Mouse (Mus musculus) CH12.LX (cell line): Measurements from ENCODE around the gene Mlh1. TPM values are rescaled to one million over a fixed set of nuclear protein-coding genes. Genes with fewer than 3 reads are reported as not detected.

Source experiments
- DNase-seq: peaks from one replicate; pipeline ENCODE4 v3.0.0-alpha.2; 2013; ENCODE audit errors: extremely low read depth
- H3K27ac ChIP-seq: 2 replicates; pipeline ENCODE4 v1.5.1; 2012; ENCODE audit warnings: low read depth, mild to moderate bottlenecking, control low read depth, moderate library complexity; ENCODE audit not compliant: insufficient read depth
- H3K27me3 ChIP-seq: replicated peaks from 2 replicates; pipeline ENCODE3; 2012; ENCODE audit warnings: inconsistent platforms
- H3K36me3 ChIP-seq, 2 experiments: replicated peaks in 1 of 2; 2 replicates each; pipeline versions ENCODE3 to v1.6.1; 2012; ENCODE audit warnings: inconsistent platforms in 1 of 2, low read length in 1 of 2, mild to moderate bottlenecking in 1 of 2, mixed read lengths in 1 of 2, moderate library complexity in 1 of 2; ENCODE audit not compliant: control insufficient read depth in 1 of 2, insufficient read depth in 1 of 2
- H3K4me1 ChIP-seq, 2 experiments: 2 replicates each; pipeline ENCODE4 v1.6.1; 2012; ENCODE audit warnings: inconsistent platforms in 1 of 2, moderate library complexity in 1 of 2; ENCODE audit not compliant: insufficient read depth in 2 of 2, control insufficient read depth in 1 of 2
- H3K4me2 ChIP-seq: 2 replicates; pipeline ENCODE4 v1.6.1; 2012; ENCODE audit warnings: low read depth, mild to moderate bottlenecking, control low read depth; ENCODE audit not compliant: poor library complexity, insufficient read depth, severe bottlenecking
- H3K4me3 ChIP-seq, 3 experiments: fragments of 150-350 bp in 1 of 3; sonication (generic) in 1 of 3; replicated peaks in 1 of 3; 2 replicates each; pipeline versions ENCODE3 to v1.5.1; 2011 to 2012; ENCODE audit warnings: low read depth in 2 of 3, low read length in 2 of 3, mild to moderate bottlenecking in 2 of 3, moderate library complexity in 2 of 3, control low read depth in 1 of 3, improper control_type of control experiment in 1 of 3, inconsistent platforms in 1 of 3, mixed read lengths in 1 of 3; ENCODE audit not compliant: poor library complexity in 1 of 3
- H3K79me2 ChIP-seq: replicated peaks from 2 replicates; pipeline ENCODE4 v1.6.1; 2012; ENCODE audit warnings: mild to moderate bottlenecking, moderate library complexity; ENCODE audit not compliant: control insufficient read depth, poor library complexity, insufficient read depth, severe bottlenecking; ENCODE audit errors: extremely low read depth
- H3K9ac ChIP-seq: 2 replicates; pipeline ENCODE4 v1.6.1; 2012; ENCODE audit warnings: low read depth, mild to moderate bottlenecking, control low read depth, moderate library complexity; ENCODE audit not compliant: insufficient read depth
- H3K9me3 ChIP-seq: replicated peaks from 2 replicates; pipeline ENCODE3; 2012; ENCODE audit warnings: low read length, inconsistent platforms, mixed read lengths
- BHLHE40 ChIP-seq: IDR thresholded peaks from 2 replicates; pipeline ENCODE4 v1.6.1; 2011; ENCODE audit warnings: mild to moderate bottlenecking, low read depth, low read length, improper control_type of control experiment
- CHD1 ChIP-seq: IDR thresholded peaks from 2 replicates; pipeline ENCODE4 v1.6.1; 2012; ENCODE audit warnings: low read depth, low read length, improper control_type of control experiment, inconsistent platforms
- CHD2 ChIP-seq: IDR thresholded peaks from 2 replicates; pipeline ENCODE4 v1.6.1; 2011; ENCODE audit warnings: low read length, improper control_type of control experiment
- CTCF ChIP-seq, 2 experiments: IDR thresholded peaks in 1 of 2; conservative IDR thresholded peaks in 1 of 2; 2 replicates each; pipeline ENCODE4 v1.5.1; 2011 to 2012; ENCODE audit warnings: low read depth in 2 of 2, low read length in 2 of 2, improper control_type of control experiment in 1 of 2, inconsistent platforms in 1 of 2, mild to moderate bottlenecking in 1 of 2, moderate library complexity in 1 of 2
- E2F4 ChIP-seq: IDR thresholded peaks from 2 replicates; pipeline ENCODE4 v1.6.1; 2011; ENCODE audit warnings: low read depth, low read length, improper control_type of control experiment; ENCODE audit not compliant: insufficient replicate concordance
- ELF1 ChIP-seq: IDR thresholded peaks from 2 replicates; pipeline ENCODE4 v1.6.1; 2014; ENCODE audit warnings: low read depth, mild to moderate bottlenecking, inconsistent platforms, low read length, improper control_type of control experiment
- EP300 ChIP-seq: IDR thresholded peaks from 2 replicates; pipeline ENCODE4 v1.6.1; 2011; ENCODE audit warnings: low read length, improper control_type of control experiment
- GABPA ChIP-seq: IDR thresholded peaks from 2 replicates; pipeline ENCODE4 v1.6.1; 2012; ENCODE audit warnings: low read depth, low read length, improper control_type of control experiment, inconsistent platforms; ENCODE audit not compliant: insufficient replicate concordance
- HCFC1 ChIP-seq: IDR thresholded peaks from 2 replicates; pipeline ENCODE4 v1.6.1; 2012; ENCODE audit warnings: low read depth, mild to moderate bottlenecking, inconsistent platforms, low read length, improper control_type of control experiment
- IRF4 ChIP-seq: IDR thresholded peaks from 2 replicates; pipeline ENCODE4 v1.6.1; 2014; ENCODE audit warnings: low read depth, mild to moderate bottlenecking, inconsistent platforms, low read length, improper control_type of control experiment
- JUND ChIP-seq: conservative IDR thresholded peaks from 2 replicates; pipeline ENCODE4 v1.6.1; 2011; ENCODE audit warnings: low read depth, low read length, improper control_type of control experiment
- MAFK ChIP-seq: IDR thresholded peaks from 2 replicates; pipeline ENCODE4 v1.6.1; 2011; ENCODE audit warnings: low read length, improper control_type of control experiment; ENCODE audit not compliant: insufficient replicate concordance
- MAX ChIP-seq: IDR thresholded peaks from 2 replicates; pipeline ENCODE4 v1.6.1; 2011; ENCODE audit warnings: low read length, improper control_type of control experiment
- MAZ ChIP-seq: IDR thresholded peaks from 2 replicates; pipeline ENCODE4 v1.6.1; 2012; ENCODE audit warnings: low read depth, mild to moderate bottlenecking, inconsistent platforms, low read length, improper control_type of control experiment, moderate library complexity
- MEF2A ChIP-seq: IDR thresholded peaks from 2 replicates; pipeline ENCODE4 v1.6.1; 2014; ENCODE audit warnings: low read depth, mild to moderate bottlenecking, inconsistent platforms, low read length, improper control_type of control experiment, borderline replicate concordance
- MXI1 ChIP-seq: IDR thresholded peaks from 2 replicates; pipeline ENCODE4 v1.6.1; 2011; ENCODE audit warnings: mild to moderate bottlenecking, low read depth, low read length, improper control_type of control experiment
- MYC ChIP-seq: IDR thresholded peaks from 2 replicates; pipeline ENCODE4 v1.6.1; 2011; ENCODE audit warnings: low read depth, mild to moderate bottlenecking, improper control_type of control experiment, low read length
- NELFE ChIP-seq: IDR thresholded peaks from 2 replicates; pipeline ENCODE4 v1.6.1; 2011; ENCODE audit warnings: low read depth, low read length, improper control_type of control experiment
- NRF1 ChIP-seq: IDR thresholded peaks from 2 replicates; pipeline ENCODE4 v1.6.1; 2014; ENCODE audit warnings: low read depth, mild to moderate bottlenecking, inconsistent platforms, low read length, improper control_type of control experiment, moderate library complexity
- PAX5 ChIP-seq: IDR thresholded peaks from 2 replicates; pipeline ENCODE4 v1.6.1; 2012; ENCODE audit warnings: low read length, inconsistent platforms, mixed read lengths
- RAD21 ChIP-seq: IDR thresholded peaks from 2 replicates; pipeline ENCODE4 v1.6.1; 2011; ENCODE audit warnings: low read depth, mild to moderate bottlenecking, low read length, improper control_type of control experiment, moderate library complexity
- SIN3A ChIP-seq: IDR thresholded peaks from 2 replicates; pipeline ENCODE4 v1.6.1; 2012; ENCODE audit warnings: low read length, improper control_type of control experiment, inconsistent platforms
- SMC3 ChIP-seq: IDR thresholded peaks from 2 replicates; pipeline ENCODE4 v1.6.1; 2011; ENCODE audit warnings: low read depth, low read length, improper control_type of control experiment
- TCF12 ChIP-seq: IDR thresholded peaks from 2 replicates; pipeline ENCODE4 v1.6.1; 2014; ENCODE audit warnings: low read depth, mild to moderate bottlenecking, inconsistent platforms, low read length, improper control_type of control experiment
- USF1 ChIP-seq: IDR thresholded peaks from 2 replicates; pipeline ENCODE4 v1.6.1; 2014; ENCODE audit warnings: low read depth, mild to moderate bottlenecking, inconsistent platforms, low read length, improper control_type of control experiment
- USF2 ChIP-seq: conservative IDR thresholded peaks from 2 replicates; pipeline ENCODE4 v1.6.1; 2011; ENCODE audit warnings: low read depth, low read length, improper control_type of control experiment
- ZC3H11A ChIP-seq: IDR thresholded peaks from 2 replicates; pipeline ENCODE4 v1.6.1; 2012; ENCODE audit warnings: low read depth, mild to moderate bottlenecking, inconsistent platforms, low read length, improper control_type of control experiment
- ZKSCAN1 ChIP-seq: IDR thresholded peaks from 2 replicates; pipeline ENCODE4 v1.6.1; 2012; ENCODE audit warnings: low read depth, inconsistent platforms, low read length, improper control_type of control experiment, borderline replicate concordance
- ZMIZ1 ChIP-seq: IDR thresholded peaks from 2 replicates; pipeline ENCODE4 v1.6.1; 2012; ENCODE audit warnings: low read depth, mild to moderate bottlenecking, inconsistent platforms, low read length, improper control_type of control experiment
- ZNF384 ChIP-seq: IDR thresholded peaks from 2 replicates; pipeline ENCODE4 v1.6.1; 2012; ENCODE audit warnings: low read depth, low read length, improper control_type of control experiment, inconsistent platforms
- dilution Hi-C: fragments of 300-500 bp; cut with MboI; formaldehyde crosslinking; loops from 2 replicates; pipeline ENCODE4 v1.14.3; 2020; ENCODE audit warnings: low sequenced_read_pairs; ENCODE audit not compliant: extremely low pct_unique_long_range_greater_than_20kb, extremely low pct_ligation_motif_present
- in situ Hi-C: fragments of 300-500 bp; cut with MboI; formaldehyde crosslinking; loops from 3 replicates; pipeline ENCODE4 v1.14.3; 2019; ENCODE audit warnings: low sequenced_read_pairs, low pct_ligation_motif_present, low pct_unique_long_range_greater_than_20kb, mixed read lengths
- polyA plus RNA-seq: library from polyadenylated mRNA; unstranded; fragments of >175 nt; gene quantifications from 2 replicates; pipeline ENCODE4 v1.2.1, GENCODE M21; 2012; ENCODE audit warnings: low read depth; ENCODE audit not compliant: insufficient read length
- total RNA-seq, 2 experiments: library from RNA; depleted of rRNA; stranded (reverse); fragments of 300-350 nt in 1 of 2; fragments of >200 nt in 1 of 2; gene quantifications; 2 replicates each; pipeline ENCODE4 v1.2.3; 2012 to 2014

The Mlh1 gene
- total and polyA plus RNA-seq, 3 experiments = 25.7 to 57.9 (median 50.2) TPM

DNA sequence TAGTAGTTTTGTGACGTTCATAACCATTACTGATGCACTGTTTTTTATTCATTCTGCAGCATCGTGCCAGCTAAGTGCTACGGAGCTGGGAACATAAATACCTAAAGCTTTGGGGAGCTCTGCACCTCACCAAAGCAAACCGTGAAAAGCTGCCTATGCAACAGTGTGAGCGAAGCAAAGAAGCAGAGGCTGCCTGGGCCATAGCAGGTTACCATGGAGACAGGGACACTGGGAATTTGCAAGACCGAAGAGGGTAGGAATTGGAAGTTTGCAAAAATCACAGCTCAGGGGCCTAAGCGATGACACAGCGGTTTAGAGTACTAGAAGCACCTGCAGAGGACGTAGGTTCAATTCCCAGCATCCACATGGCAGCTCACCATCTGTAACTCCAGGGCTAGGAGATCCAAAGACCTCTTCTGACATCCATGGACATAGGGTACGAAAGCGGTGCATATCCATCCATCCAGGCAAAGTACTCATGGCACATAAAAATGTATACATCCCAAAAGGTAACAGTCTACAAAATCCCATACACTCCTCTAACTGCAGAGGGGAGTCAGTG is 19.0 kb upstream of the Mlh1 start:
- dilution Hi-C loops = no loop called here
- no peaks in the 10 kb centered on the region for H3K36me3 ChIP-seq
- in situ Hi-C loops = no loop called here
- no peak for DNase-seq
- peaks cover 7 to 16% of the 10 kb centered on the region in 2 experiments for H3K4me1 ChIP-seq
- no peaks in the 10 kb centered on the region for H3K9me3 ChIP-seq
- no peak overlapping the region for H3K27ac ChIP-seq
- H3K79me2 ChIP-seq = no peaks in the 10 kb centered on the region
- H3K9ac ChIP-seq = no peak overlapping the region
- H3K4me2 ChIP-seq = no peak overlapping the region
- no peak overlapping the region for H3K4me3 ChIP-seq
- no peaks in the 10 kb centered on the region for H3K27me3 ChIP-seq
- TF ChIP-seq ZMIZ1 (no peak), E2F4 (no peak), CTCF (conservative IDR thresholded peaks at IDR 0.05 in 1 of 2, IDR thresholded peaks at IDR 0.05 in 1 of 2; ENCODE audit: low read depth in 2 of 2, low read length in 2 of 2) (0 out of 4 replicates have a peak, but pooled peaks of 1 of the 2 experiments have one; percentile 2), JUND (no peak), USF1 (no peak)

DNA sequence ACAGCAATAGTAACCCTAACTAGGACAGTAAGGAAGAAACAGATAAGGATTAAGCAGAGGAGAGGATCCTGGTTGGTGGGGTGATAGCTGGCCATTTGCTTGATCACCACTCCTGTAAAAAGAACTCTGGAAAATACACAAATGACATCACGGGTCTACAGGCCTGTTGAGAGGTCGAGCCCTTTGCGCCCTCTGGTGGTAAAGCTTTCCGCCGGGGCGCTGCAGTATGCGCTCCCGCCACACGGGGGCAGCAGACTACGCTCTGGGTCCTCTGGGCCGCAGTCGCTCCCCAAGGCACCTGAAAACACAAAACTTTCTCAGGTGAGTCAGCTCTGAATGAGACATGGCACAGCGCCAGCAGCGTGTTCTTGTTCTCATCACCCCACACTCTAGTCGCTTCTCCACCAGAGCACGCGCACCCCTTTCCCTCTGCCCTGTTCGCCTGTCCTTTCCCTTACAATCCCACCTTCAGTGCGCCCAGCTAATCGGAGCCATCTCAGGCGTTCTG is 18.3 kb upstream of the Mlh1 start:
- H3K9ac ChIP-seq = 0 out of 2 replicates have a peak overlapping the region, but pooled peaks have one; percentile 36
- peaks cover 7 to 12% of the 10 kb centered on the region in 2 experiments for H3K4me1 ChIP-seq
- in situ Hi-C loops = no loop called here
- H3K27me3 ChIP-seq = no peaks in the 10 kb centered on the region
- peak; percentile 85 for DNase-seq
- dilution Hi-C loops = no loop called here
- H3K27ac ChIP-seq = no peak overlapping the region
- no peaks in the 10 kb centered on the region for H3K9me3 ChIP-seq
- H3K4me2 ChIP-seq = peak overlapping the region; percentile 57
- no peak overlapping the region for H3K4me3 ChIP-seq
- H3K36me3 ChIP-seq = no peaks in the 10 kb centered on the region
- H3K79me2 ChIP-seq = no peaks in the 10 kb centered on the region
- TF ChIP-seq PAX5 (no peak), CHD2 (peak; percentile 3; the same call in 1 of the 2 replicates), MXI1 (no peak), MAX (0 out of 2 replicates have a peak, but pooled peaks have one; percentile 11), IRF4 (peak; percentile 8; the same call in 1 of the 2 replicates), CTCF (conservative IDR thresholded peaks at IDR 0.05 in 1 of 2, IDR thresholded peaks at IDR 0.05 in 1 of 2; ENCODE audit: low read depth in 2 of 2, low read length in 2 of 2) (peak; percentile 99 to 100), TCF12 (no peak; the same call in 1 of the 2 replicates), BHLHE40 (0 out of 2 replicates have a peak, but pooled peaks have one; percentile 27), RAD21 (peak; percentile 63), USF1 (no peak), SMC3 (peak; percentile 82), ZMIZ1 (0 out of 2 replicates have a peak, but pooled peaks have one; percentile 12), ELF1 (no peak), MYC (no peak), GABPA (no peak), CHD1 (no peak), MEF2A (no peak), MAFK (no peak), JUND (peak; percentile 20; the same call in 1 of the 2 replicates), NRF1 (no peak), NELFE (peak; percentile 95; the same call in 1 of the 2 replicates), USF2 (no peak), SIN3A (no peak), ZNF384 (no peak), E2F4 (no peak), EP300 (0 out of 2 replicates have a peak, but pooled peaks have one; percentile 15), HCFC1 (peak; percentile 42), MAZ (0 out of 2 replicates have a peak, but pooled peaks have one; percentile 55), ZC3H11A (no peak), ZKSCAN1 (no peak)
